ENCODE assay signal across 18 mouse cellular contexts in the genomic region with DNA sequence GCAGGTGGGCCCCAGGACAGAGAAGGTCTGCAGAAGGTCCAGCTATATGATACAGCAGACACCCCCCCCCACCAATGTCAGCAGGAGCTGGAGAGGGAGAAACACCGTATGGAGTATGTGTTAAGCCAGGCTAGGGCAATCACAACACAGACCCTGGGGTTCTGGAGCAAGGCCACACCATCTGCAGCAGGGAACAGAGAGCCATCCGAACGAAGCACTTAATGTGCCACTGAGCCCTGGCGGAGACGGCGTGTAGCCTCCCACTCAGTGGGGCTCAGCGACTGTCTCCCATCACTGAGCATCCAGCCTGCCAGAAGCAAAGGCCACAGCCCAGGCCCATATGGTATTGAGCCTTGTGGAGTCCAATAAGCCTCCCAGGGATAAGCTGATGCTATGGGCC. TPM values are rescaled to one million over a fixed set of nuclear protein-coding genes. Genes with fewer than 3 reads are reported as not detected.
DNase-seq lines count a peak whose midpoint lies in the region; ATAC-seq lines count a peak whose summit lies in the region.
"Had no signal": no experiment of that assay in that cellular context is flagged by ENCODE, and none has a peak within 500 bp of the region (broad histone marks: within the 10 kb centered on the region; RNA-seq: fewer than 3 reads in every experiment).

No protein-coding gene starts in this region.

- H3K4me2 ChIP-seq in forebrain, embryonic 16.5 days (ENCODE audit: low read length): no peak overlapping the region
- H3K4me2 ChIP-seq in forebrain, embryonic 14.5 days (ENCODE audit: low read length): no peak overlapping the region
- no peak overlapping the region for H3K4me2 ChIP-seq in liver, embryonic 12.5 days
- H3K4me2 ChIP-seq: embryonic facial prominence, embryonic 12.5 days; heart, embryonic 11.5 days; lung, embryonic 14.5 days; neural tube, embryonic 13.5 days had no signal

- H3K9ac ChIP-seq in forebrain, embryonic 16.5 days (replicated peaks; ENCODE audit: low read depth, low read length): no peak overlapping the region
- no peak overlapping the region for H3K9ac ChIP-seq in forebrain, embryonic 14.5 days (ENCODE audit: low read length)
- H3K9ac ChIP-seq in liver, embryonic 12.5 days: no peak overlapping the region
- H3K9ac ChIP-seq: embryonic facial prominence, embryonic 12.5 days; lung, embryonic 14.5 days; neural tube, embryonic 13.5 days had no signal

- WGBS in forebrain, embryonic 16.5 days: 69% methylated on average over 7 of the region's 7 CpGs
- WGBS in forebrain, embryonic 14.5 days: 82% methylated on average over 7 of the region's 7 CpGs
- 81% methylated on average over 7 of the region's 7 CpGs for WGBS in liver, embryonic 12.5 days (ENCODE audit: insufficient replicate concordance)

- intact Hi-C loops in left cerebral cortex, postnatal 4 days (cut with DNase I): no loop called here
- intact Hi-C loops in left cerebral cortex, postnatal 36 days (cut with DNase I): no loop called here

- no peaks in the 10 kb centered on the region for H3K9me3 ChIP-seq in forebrain, embryonic 16.5 days (ENCODE audit: control insufficient read depth, low read length)
- no peaks in the 10 kb centered on the region for H3K9me3 ChIP-seq in forebrain, embryonic 14.5 days (replicated peaks; ENCODE audit: control insufficient read depth, low read length)
- H3K9me3 ChIP-seq in liver, embryonic 12.5 days (replicated peaks): no peaks in the 10 kb centered on the region
- H3K9me3 ChIP-seq: embryonic facial prominence, embryonic 12.5 days; neural tube, embryonic 13.5 days had no signal

- peak; percentile 50 for ATAC-seq in forebrain, embryonic 16.5 days
- no peak for ATAC-seq in forebrain, embryonic 14.5 days
- ATAC-seq in liver, embryonic 12.5 days: no peak

- peaks cover 2% of the 10 kb centered on the region; the same call in 1 of the 2 replicates for H3K4me1 ChIP-seq in forebrain, embryonic 16.5 days (replicated peaks; ENCODE audit: control insufficient read depth, insufficient read depth, low read length)
- H3K4me1 ChIP-seq in forebrain, embryonic 14.5 days (ENCODE audit: control insufficient read depth, insufficient read depth, low read length): no peaks in the 10 kb centered on the region
- no peaks in the 10 kb centered on the region for H3K4me1 ChIP-seq in liver, embryonic 12.5 days
- H3K4me1 ChIP-seq: embryonic facial prominence, embryonic 12.5 days; neural tube, embryonic 13.5 days had no signal

- no peak overlapping the region for H3K4me3 ChIP-seq in forebrain, embryonic 16.5 days (replicated peaks; ENCODE audit: low read length)
- H3K4me3 ChIP-seq in forebrain, embryonic 14.5 days (ENCODE audit: low read depth, low read length): no peak overlapping the region
- no peak overlapping the region for H3K4me3 ChIP-seq in liver, embryonic 12.5 days
- H3K4me3 ChIP-seq: embryonic facial prominence, embryonic 12.5 days; neural tube, embryonic 13.5 days had no signal

- DNase-seq in forebrain, embryonic 14.5 days (ENCODE audit: low spot score): no peak
- peak; percentile 89 for DNase-seq in left cerebral cortex, postnatal 4 days
- no peak for DNase-seq in left cerebral cortex, postnatal 36 days (ENCODE audit: low spot score in 2 of 2)
- DNase-seq in cerebellum, adult 9-11 months: peak; percentile 96
- peak; percentile 73 for DNase-seq in layer of hippocampus, adult 9-11 months
- DNase-seq in adrenal gland, adult (ENCODE audit: inconsistent age in 2 of 2, low spot score in 1 of 2): no peak
- DNase-seq: gastrocnemius, postnatal 36 days; heart, postnatal 36 days; kidney, adult 11 months; kidney, postnatal 10 days; lung, embryonic 14.5 days; right cerebral cortex, postnatal 4 days had no signal

- H3K27ac ChIP-seq in forebrain, embryonic 16.5 days (ENCODE audit: low read length): no peak overlapping the region
- H3K27ac ChIP-seq in forebrain, embryonic 14.5 days (ENCODE audit: low read depth, low read length): no peak overlapping the region
- H3K27ac ChIP-seq in liver, embryonic 12.5 days: no peak overlapping the region
- H3K27ac ChIP-seq: embryonic facial prominence, embryonic 12.5 days; neural tube, embryonic 13.5 days had no signal

- H3K36me3 ChIP-seq in forebrain, embryonic 16.5 days (ENCODE audit: control insufficient read depth, insufficient read depth): no peaks in the 10 kb centered on the region
- H3K36me3 ChIP-seq in forebrain, embryonic 14.5 days (ENCODE audit: control insufficient read depth, insufficient read depth, low read length): no peaks in the 10 kb centered on the region
- no peaks in the 10 kb centered on the region for H3K36me3 ChIP-seq in liver, embryonic 12.5 days
- H3K36me3 ChIP-seq: embryonic facial prominence, embryonic 12.5 days; neural tube, embryonic 13.5 days had no signal

- no peaks in the 10 kb centered on the region for H3K27me3 ChIP-seq in forebrain, embryonic 16.5 days (replicated peaks; ENCODE audit: control insufficient read depth, insufficient read depth, low read length)
- no peaks in the 10 kb centered on the region for H3K27me3 ChIP-seq in forebrain, embryonic 14.5 days (replicated peaks; ENCODE audit: control insufficient read depth, insufficient read depth, low read length)
- no peaks in the 10 kb centered on the region for H3K27me3 ChIP-seq in liver, embryonic 12.5 days (replicated peaks)
- H3K27me3 ChIP-seq: embryonic facial prominence, embryonic 12.5 days; neural tube, embryonic 13.5 days had no signal

RNA-seq across cellular contexts. Expression of gene Gabbr2, which starts 33.7 kb away (rescaled TPM):
- polyA plus RNA-seq in forebrain, embryonic 16.5 days (2015; fragmentation: Nextera tagmentation; extraction: Ambion mirVana): 3.9 and 5.5 TPM in 2 replicates
- 1.7 and 3.5 TPM in 2 replicates for polyA plus RNA-seq in forebrain, embryonic 14.5 days (2014; fragmentation: Nextera tagmentation; extraction: Ambion mirVana)
- 100 to 1,000 TPM; 134 to 144 TPM for total RNA-seq in left cerebral cortex, postnatal 4 days (2021)
- total RNA-seq in left cerebral cortex, postnatal 36 days (2021): 100 to 1,000 TPM; 253 to 276 TPM
- polyA plus RNA-seq in liver, embryonic 12.5 days (2016; fragmentation: Nextera tagmentation; extraction: Ambion mirVana): 0.08 and 0.28 TPM in 2 replicates
- total RNA-seq: heart, postnatal 36 days; megakaryocyte progenitor cell, adult 5-6 weeks had no signal
- polyA plus RNA-seq: lung, embryonic 14.5 days had no signal

Comparison
In these comparisons a context has a peak if more than half of its experiments do, and no peak if none do; other contexts are left out.
1. DNase-seq: peak in left cerebral cortex, postnatal 4 days (single experiment), cerebellum, adult 9-11 months (single experiment) and layer of hippocampus, adult 9-11 months (single experiment); none in forebrain, embryonic 14.5 days (single experiment), left cerebral cortex, postnatal 36 days (0 of 2) and adrenal gland, adult (0 of 2).